Mouse (Mus musculus): Measurements from ENCODE around the gene AC134908.4. TPM values are rescaled to one million over a fixed set of nuclear protein-coding genes. Genes with fewer than 3 reads are reported as not detected.
A peak's percentile ranks its signal among the peaks of the same experiment; 100 is the strongest.

The AC134908.4 gene
- total RNA-seq, 1 experiment, result not detected

- Histone ChIP-seq H3K27ac (ENCODE audit: insufficient read depth, low read depth, low read length, poor library complexity, severe bottlenecking) (no peak within 1 kb of the TSS), H3K9ac (ENCODE audit: insufficient read depth, low read depth, low read length, poor library complexity, severe bottlenecking) (peak within 1 kb of the TSS; percentile 74), H3K4me1 (ENCODE audit: control insufficient read depth in 2 of 2, insufficient read depth in 2 of 2, low read length in 2 of 2, poor library complexity in 1 of 2) (peaks cover 2 to 10% of the 10 kb centered on the region in 2 experiments; a peak in 2 of 4 replicates), H3K36me3 (ENCODE audit: control insufficient read depth, insufficient read depth, low read length, poor library complexity, severe bottlenecking) (peaks cover 4% of the 10 kb centered on the region; the same call in 1 of the 2 replicates), H3K9me3 (ENCODE audit: control insufficient read depth, insufficient read depth, low read depth, low read length) (no peaks in the 10 kb centered on the region), H3K4me3 (ENCODE audit: insufficient read depth in 1 of 2, low read depth in 1 of 2, low read length in 2 of 2, poor library complexity in 1 of 2, severe bottlenecking in 1 of 2) (peak within 1 kb of the TSS; percentile 72 to 88)
- in situ Hi-C loops (cut with MboI; ENCODE audit: low sequenced_read_pairs in 2 of 2, unreplicated experiment in 2 of 2), result no loop called here
- TF ChIP-seq ZNF384 (IDR thresholded peaks at IDR 0.05; ENCODE audit: low read depth, low read length) (no peak), MAFK (IDR thresholded peaks at IDR 0.05; ENCODE audit: insufficient read depth, low read depth, low read length) (no peak), CHD2 (IDR thresholded peaks at IDR 0.05; ENCODE audit: low read depth, low read length) (no peak), ZC3H11A (IDR thresholded peaks at IDR 0.05; ENCODE audit: borderline replicate concordance, low read depth, low read length) (no peak), HCFC1 (IDR thresholded peaks at IDR 0.05; ENCODE audit: borderline replicate concordance, insufficient read depth, low read length) (no peak)
- DNase-seq (ENCODE audit: low read depth, low spot score), result no peak
Measured at GRCm38 (mm10) chr17:25792615-25793014, 2.8 kb downstream of the AC134908.4 start, which contains the start of gene Fam173a. Gene Fam173a (minus strand): TSS chr17:25792901.

GRCm38 (mm10) chr17:25791843-25792527, 3.5 kb downstream of the AC134908.4 start:
- H3K27ac ChIP-seq (ENCODE audit: insufficient read depth, low read depth, low read length, poor library complexity, severe bottlenecking), result no peak overlapping the region
- H3K9ac ChIP-seq (ENCODE audit: insufficient read depth, low read depth, low read length, poor library complexity, severe bottlenecking), result peak overlapping the region; percentile 74
- DNase-seq (ENCODE audit: low read depth, low spot score), result no peak
- no peak for TF ChIP-seq ZNF384 (IDR thresholded peaks at IDR 0.05; ENCODE audit: low read depth, low read length)
- TF ChIP-seq HCFC1 (IDR thresholded peaks at IDR 0.05; ENCODE audit: borderline replicate concordance, insufficient read depth, low read length), result peak; percentile 84
- TF ChIP-seq CHD2 (IDR thresholded peaks at IDR 0.05; ENCODE audit: low read depth, low read length), result peak; percentile 50; the same call in 1 of the 2 replicates
- no peak for TF ChIP-seq MAFK (IDR thresholded peaks at IDR 0.05; ENCODE audit: insufficient read depth, low read depth, low read length)
- TF ChIP-seq ZC3H11A (IDR thresholded peaks at IDR 0.05; ENCODE audit: borderline replicate concordance, low read depth, low read length), result no peak
- in situ Hi-C loops (cut with MboI; ENCODE audit: low sequenced_read_pairs in 2 of 2, unreplicated experiment in 2 of 2), result no loop called here
- no peaks in the 10 kb centered on the region for H3K9me3 ChIP-seq (ENCODE audit: control insufficient read depth, insufficient read depth, low read depth, low read length)
- H3K4me3 ChIP-seq (ENCODE audit: insufficient read depth in 1 of 2, low read depth in 1 of 2, low read length in 2 of 2, poor library complexity in 1 of 2, severe bottlenecking in 1 of 2), result peak overlapping the region; percentile 72 to 88
- H3K4me1 ChIP-seq (ENCODE audit: control insufficient read depth in 2 of 2, insufficient read depth in 2 of 2, low read length in 2 of 2, poor library complexity in 1 of 2), result peaks cover 0 to 10% of the 10 kb centered on the region in 2 experiments; a peak in 1 of 4 replicates
- peaks cover 4% of the 10 kb centered on the region; the same call in 1 of the 2 replicates for H3K36me3 ChIP-seq (ENCODE audit: control insufficient read depth, insufficient read depth, low read length, poor library complexity, severe bottlenecking)

GRCm38 (mm10) chr17:25791320-25791842, 4.1 kb downstream of the AC134908.4 start:
- in situ Hi-C loops (cut with MboI; ENCODE audit: low sequenced_read_pairs in 2 of 2, unreplicated experiment in 2 of 2), result no loop called here
- Histone ChIP-seq H3K4me1 (ENCODE audit: control insufficient read depth in 2 of 2, insufficient read depth in 2 of 2, low read length in 2 of 2, poor library complexity in 1 of 2) (peaks cover 0 to 10% of the 10 kb centered on the region in 2 experiments; a peak in 1 of 4 replicates), H3K36me3 (ENCODE audit: control insufficient read depth, insufficient read depth, low read length, poor library complexity, severe bottlenecking) (peaks cover 4% of the 10 kb centered on the region; the same call in 1 of the 2 replicates), H3K9me3 (ENCODE audit: control insufficient read depth, insufficient read depth, low read depth, low read length) (no peaks in the 10 kb centered on the region), H3K4me3 (ENCODE audit: insufficient read depth in 1 of 2, low read depth in 1 of 2, low read length in 2 of 2, poor library complexity in 1 of 2, severe bottlenecking in 1 of 2) (peak overlapping the region; percentile 72 to 88), H3K9ac (ENCODE audit: insufficient read depth, low read depth, low read length, poor library complexity, severe bottlenecking) (peak overlapping the region; percentile 74), H3K27ac (ENCODE audit: insufficient read depth, low read depth, low read length, poor library complexity, severe bottlenecking) (no peak overlapping the region)
- TF ChIP-seq ZNF384 (IDR thresholded peaks at IDR 0.05; ENCODE audit: low read depth, low read length) (no peak), ZC3H11A (IDR thresholded peaks at IDR 0.05; ENCODE audit: borderline replicate concordance, low read depth, low read length) (no peak), MAFK (IDR thresholded peaks at IDR 0.05; ENCODE audit: insufficient read depth, low read depth, low read length) (no peak), CHD2 (IDR thresholded peaks at IDR 0.05; ENCODE audit: low read depth, low read length) (no peak), HCFC1 (IDR thresholded peaks at IDR 0.05; ENCODE audit: borderline replicate concordance, insufficient read depth, low read length) (no peak)
- no peak for DNase-seq (ENCODE audit: low read depth, low spot score)

GRCm38 (mm10) chr17:25786781-25787504, 8.5 kb downstream of the AC134908.4 start:
- Histone ChIP-seq H3K4me3 (ENCODE audit: insufficient read depth in 1 of 2, low read depth in 1 of 2, low read length in 2 of 2, poor library complexity in 1 of 2, severe bottlenecking in 1 of 2) (no peak overlapping the region), H3K27ac (ENCODE audit: insufficient read depth, low read depth, low read length, poor library complexity, severe bottlenecking) (no peak overlapping the region), H3K4me1 (ENCODE audit: control insufficient read depth in 2 of 2, insufficient read depth in 2 of 2, low read length in 2 of 2, poor library complexity in 1 of 2) (peaks cover 3 to 8% of the 10 kb centered on the region in 2 experiments; a peak in 1 of 4 replicates), H3K9me3 (ENCODE audit: control insufficient read depth, insufficient read depth, low read depth, low read length) (no peaks in the 10 kb centered on the region), H3K9ac (ENCODE audit: insufficient read depth, low read depth, low read length, poor library complexity, severe bottlenecking) (no peak overlapping the region), H3K36me3 (ENCODE audit: control insufficient read depth, insufficient read depth, low read length, poor library complexity, severe bottlenecking) (peaks cover 16% of the 10 kb centered on the region)
- in situ Hi-C loops (cut with MboI; ENCODE audit: low sequenced_read_pairs in 2 of 2, unreplicated experiment in 2 of 2), result no loop called here
- DNase-seq (ENCODE audit: low read depth, low spot score), result no peak
- no peak for TF ChIP-seq MAFK (IDR thresholded peaks at IDR 0.05; ENCODE audit: insufficient read depth, low read depth, low read length)
- TF ChIP-seq ZNF384 (IDR thresholded peaks at IDR 0.05; ENCODE audit: low read depth, low read length), result no peak
- no peak for TF ChIP-seq HCFC1 (IDR thresholded peaks at IDR 0.05; ENCODE audit: borderline replicate concordance, insufficient read depth, low read length)
- no peak for TF ChIP-seq ZC3H11A (IDR thresholded peaks at IDR 0.05; ENCODE audit: borderline replicate concordance, low read depth, low read length)
- TF ChIP-seq CHD2 (IDR thresholded peaks at IDR 0.05; ENCODE audit: low read depth, low read length), result no peak

All from ES-E14 (cell line).